Comparison of ENCODE assay signal across 16 mouse cellular contexts in genomic region chr14:75540216-75540995, GRCm38 (mm10). TPM values are rescaled to one million over a fixed set of nuclear protein-coding genes. Genes with fewer than 3 reads are reported as not detected.
DNase-seq lines count a peak whose midpoint lies in the region; ATAC-seq and TF ChIP-seq lines count a peak whose summit lies in the region.
"Had no signal": no experiment of that assay in that cellular context is flagged by ENCODE, and none has a peak within 500 bp of the region (broad histone marks: within the 10 kb centered on the region; RNA-seq: fewer than 3 reads in every experiment).

No protein-coding gene starts in this region.

- DNase-seq in hindbrain, embryonic 14.5 days (ENCODE audit: low spot score): no peak
- no peak for DNase-seq in kidney, postnatal 0 days (ENCODE audit: low spot score)
- no peak for DNase-seq in ovary, postnatal 14 days (ENCODE audit: low spot score)
- DNase-seq in frontal cortex, postnatal 14 days (ENCODE audit: low spot score in 2 of 2): no peak
- DNase-seq: adrenal gland, postnatal 10 days; heart, adult 11 months; heart, postnatal 36 days; lung, postnatal 4 days; right cerebral cortex, postnatal 25 days had no signal

- H3K9me3 ChIP-seq in forebrain, embryonic 15.5 days: no peaks in the 10 kb centered on the region
- no peaks in the 10 kb centered on the region for H3K9me3 ChIP-seq in hindbrain, embryonic 14.5 days (ENCODE audit: control insufficient read depth, low read length)
- H3K9me3 ChIP-seq in kidney, postnatal 0 days (replicated peaks; ENCODE audit: low read length): no peaks in the 10 kb centered on the region
- no peaks in the 10 kb centered on the region for H3K9me3 ChIP-seq in midbrain, embryonic 16.5 days (replicated peaks; ENCODE audit: control insufficient read depth, low read length, poor library complexity, severe bottlenecking)
- H3K9me3 ChIP-seq in liver, embryonic 12.5 days (replicated peaks): no peaks in the 10 kb centered on the region
- H3K9me3 ChIP-seq: liver, embryonic 15.5 days; stomach, embryonic 15.5 days had no signal

- 63% methylated on average over 17 of the region's 17 CpGs for WGBS in forebrain, embryonic 15.5 days
- 42% methylated on average over 17 of the region's 17 CpGs for WGBS in hindbrain, embryonic 14.5 days
- 62% methylated on average over 17 of the region's 17 CpGs for WGBS in kidney, postnatal 0 days
- WGBS in midbrain, embryonic 16.5 days: 59% methylated on average over 17 of the region's 17 CpGs
- WGBS in liver, embryonic 12.5 days (ENCODE audit: insufficient replicate concordance): 62% methylated on average over 17 of the region's 17 CpGs

- H3K27me3 ChIP-seq in forebrain, embryonic 15.5 days: no peaks in the 10 kb centered on the region
- H3K27me3 ChIP-seq in hindbrain, embryonic 14.5 days (ENCODE audit: control insufficient read depth, insufficient read depth, low read length): no peaks in the 10 kb centered on the region
- no peaks in the 10 kb centered on the region for H3K27me3 ChIP-seq in kidney, postnatal 0 days (ENCODE audit: insufficient read depth, low read length)
- no peaks in the 10 kb centered on the region for H3K27me3 ChIP-seq in midbrain, embryonic 16.5 days (ENCODE audit: control insufficient read depth, insufficient read depth, low read depth, low read length)
- H3K27me3 ChIP-seq in liver, embryonic 12.5 days (replicated peaks): 0 out of 2 replicates have a peak, but pooled peaks cover 4% of the 10 kb centered on the region
- H3K27me3 ChIP-seq: CH12.LX; liver, embryonic 15.5 days; stomach, embryonic 15.5 days had no signal

- no peak overlapping the region for H3K9ac ChIP-seq in forebrain, embryonic 15.5 days (replicated peaks)
- no peak overlapping the region for H3K9ac ChIP-seq in hindbrain, embryonic 14.5 days
- no peak overlapping the region for H3K9ac ChIP-seq in kidney, postnatal 0 days (ENCODE audit: low read depth, low read length)
- H3K9ac ChIP-seq in midbrain, embryonic 16.5 days (ENCODE audit: low read depth, low read length): no peak overlapping the region
- no peak overlapping the region for H3K9ac ChIP-seq in liver, embryonic 12.5 days
- H3K9ac ChIP-seq: liver, embryonic 15.5 days; stomach, embryonic 15.5 days had no signal

- peak; percentile 24; the same call in 1 of the 2 replicates for ATAC-seq in forebrain, embryonic 15.5 days (replicated peaks)
- no peak; the same call in 1 of the 2 replicates for ATAC-seq in hindbrain, embryonic 14.5 days (ENCODE audit: low FRiP score)
- ATAC-seq in kidney, postnatal 0 days (replicated peaks; ENCODE audit: low FRiP score, low read depth): no peak
- ATAC-seq in midbrain, embryonic 16.5 days: peak; percentile 37; the same call in 1 of the 2 replicates
- ATAC-seq in liver, embryonic 12.5 days: no peak
- ATAC-seq: Patski had no signal

- no peak overlapping the region for H3K4me3 ChIP-seq in forebrain, embryonic 15.5 days
- H3K4me3 ChIP-seq in hindbrain, embryonic 14.5 days (replicated peaks; ENCODE audit: low read length): no peak overlapping the region
- no peak overlapping the region for H3K4me3 ChIP-seq in kidney, postnatal 0 days (replicated peaks; ENCODE audit: low read depth, low read length)
- H3K4me3 ChIP-seq in midbrain, embryonic 16.5 days (ENCODE audit: low read depth, low read length): no peak overlapping the region
- H3K4me3 ChIP-seq in liver, embryonic 12.5 days: no peak overlapping the region
- H3K4me3 ChIP-seq: liver, embryonic 15.5 days; stomach, embryonic 15.5 days had no signal

- no peak for TF ChIP-seq CTCF in kidney, postnatal 0 days (IDR thresholded peaks at IDR 0.05; ENCODE audit: low read depth)

- peak overlapping the region; percentile 68 for H3K27ac ChIP-seq in forebrain, embryonic 15.5 days (replicated peaks)
- peak overlapping the region; percentile 74; the same call in 1 of the 2 replicates for H3K27ac ChIP-seq in hindbrain, embryonic 14.5 days
- H3K27ac ChIP-seq in kidney, postnatal 0 days: 0 out of 2 replicates have a peak overlapping the region, but pooled peaks have one; percentile 4
- no peak overlapping the region for H3K27ac ChIP-seq in midbrain, embryonic 16.5 days (ENCODE audit: low read length)
- H3K27ac ChIP-seq in liver, embryonic 12.5 days: no peak overlapping the region
- H3K27ac ChIP-seq: liver, embryonic 15.5 days; stomach, embryonic 15.5 days had no signal

- H3K4me2 ChIP-seq in forebrain, embryonic 15.5 days (replicated peaks): no peak overlapping the region
- H3K4me2 ChIP-seq in hindbrain, embryonic 14.5 days (replicated peaks): peak overlapping the region; percentile 27; the same call in 1 of the 2 replicates
- no peak overlapping the region for H3K4me2 ChIP-seq in kidney, postnatal 0 days (ENCODE audit: low read length)
- no peak overlapping the region for H3K4me2 ChIP-seq in midbrain, embryonic 16.5 days (ENCODE audit: low read length)
- no peak overlapping the region for H3K4me2 ChIP-seq in liver, embryonic 12.5 days
- H3K4me2 ChIP-seq: liver, embryonic 15.5 days; stomach, embryonic 15.5 days had no signal

- no peaks in the 10 kb centered on the region for H3K36me3 ChIP-seq in forebrain, embryonic 15.5 days
- no peaks in the 10 kb centered on the region for H3K36me3 ChIP-seq in hindbrain, embryonic 14.5 days (replicated peaks; ENCODE audit: control insufficient read depth, insufficient read depth)
- H3K36me3 ChIP-seq in kidney, postnatal 0 days (ENCODE audit: insufficient read depth, low read length): no peaks in the 10 kb centered on the region
- H3K36me3 ChIP-seq in midbrain, embryonic 16.5 days (ENCODE audit: control insufficient read depth, insufficient read depth, low read length): no peaks in the 10 kb centered on the region
- H3K36me3 ChIP-seq in liver, embryonic 12.5 days: no peaks in the 10 kb centered on the region
- H3K36me3 ChIP-seq: liver, embryonic 15.5 days; stomach, embryonic 15.5 days had no signal

- peaks cover 24% of the 10 kb centered on the region for H3K4me1 ChIP-seq in forebrain, embryonic 15.5 days
- H3K4me1 ChIP-seq in hindbrain, embryonic 14.5 days (replicated peaks; ENCODE audit: control insufficient read depth, insufficient read depth, low read length): peaks cover 37% of the 10 kb centered on the region
- no peaks in the 10 kb centered on the region; the same call in 1 of the 2 replicates for H3K4me1 ChIP-seq in kidney, postnatal 0 days (replicated peaks; ENCODE audit: insufficient read depth, low read length)
- H3K4me1 ChIP-seq in midbrain, embryonic 16.5 days (ENCODE audit: control insufficient read depth, insufficient read depth, low read length): peaks cover 15% of the 10 kb centered on the region
- H3K4me1 ChIP-seq in liver, embryonic 12.5 days: peaks cover 32% of the 10 kb centered on the region
- H3K4me1 ChIP-seq: stomach, embryonic 15.5 days had no signal

RNA-seq across cellular contexts. Expression of gene Spert, which starts 52.5 kb away (rescaled TPM):
- polyA plus RNA-seq in forebrain, embryonic 15.5 days (2015; fragmentation: Nextera tagmentation; extraction: Ambion mirVana): not detected in 2 replicates
- polyA plus RNA-seq in hindbrain, embryonic 14.5 days (2014; fragmentation: Nextera tagmentation; extraction: Ambion mirVana): not detected in 2 replicates
- polyA plus RNA-seq in kidney, postnatal 0 days (2015; fragmentation: Nextera tagmentation; extraction: Ambion mirVana): not detected in 2 replicates
- not detected in 2 replicates for polyA plus RNA-seq in midbrain, embryonic 16.5 days (2015; fragmentation: Nextera tagmentation; extraction: Ambion mirVana)
- polyA plus RNA-seq in liver, embryonic 12.5 days (2016; fragmentation: Nextera tagmentation; extraction: Ambion mirVana): not detected in 2 replicates
- polyA plus RNA-seq: liver, embryonic 15.5 days; Patski; stomach, embryonic 15.5 days had no signal

Comparison
In these comparisons a context has a peak if more than half of its experiments do, and no peak if none do; other contexts are left out.
1. ATAC-seq: peak in forebrain, embryonic 15.5 days (single experiment) and midbrain, embryonic 16.5 days (single experiment); none in hindbrain, embryonic 14.5 days (single experiment), kidney, postnatal 0 days (single experiment) and liver, embryonic 12.5 days (single experiment).
2. H3K27ac ChIP-seq: peak in forebrain, embryonic 15.5 days (single experiment), hindbrain, embryonic 14.5 days (single experiment) and kidney, postnatal 0 days (single experiment); none in midbrain, embryonic 16.5 days (single experiment) and liver, embryonic 12.5 days (single experiment).